Mouse (Mus musculus) stomach, postnatal 0 days (tissue): ENCODE data around the gene Nfia. TPM values are rescaled to one million over a fixed set of nuclear protein-coding genes. Genes with fewer than 3 reads are reported as not detected.

Experiments
- ATAC-seq: fragments of 200-750 bp; cut with Nextera tagmentation; 2 replicates; pipeline ENCODE4 v1.8.0; 2017; ENCODE audit not compliant: low FRiP score, low TSS enrichment
- DNase-seq: peaks from one replicate; pipeline ENCODE4 v3.0.0-alpha.2; 2016; ENCODE audit warnings: low spot score
- H3K27ac ChIP-seq: fragments of 300-500 bp; sonication (generic); replicated peaks from 2 replicates; pipeline ENCODE4 v1.5.1; 2014; ENCODE audit warnings: mild to moderate bottlenecking, control low read depth
- H3K27me3 ChIP-seq: fragments of 300-500 bp; sonication (generic); 2 replicates; pipeline ENCODE4 v1.6.1; 2014; ENCODE audit warnings: low read length; ENCODE audit not compliant: control insufficient read depth, insufficient read depth
- H3K36me3 ChIP-seq: fragments of 300-500 bp; sonication (generic); 2 replicates; pipeline ENCODE4 v1.6.1; 2014; ENCODE audit warnings: low read length, mixed read lengths; ENCODE audit not compliant: control insufficient read depth, insufficient read depth
- H3K4me1 ChIP-seq: fragments of 300-500 bp; sonication (generic); replicated peaks from 2 replicates; pipeline ENCODE4 v1.6.1; 2014; ENCODE audit warnings: antibody characterized with exemption; ENCODE audit not compliant: control insufficient read depth, insufficient read depth
- H3K4me2 ChIP-seq: fragments of 300-500 bp; sonication (generic); replicated peaks from 2 replicates; pipeline ENCODE4 v1.6.1; 2014; ENCODE audit warnings: low read depth, mild to moderate bottlenecking, control low read depth, moderate library complexity
- H3K4me3 ChIP-seq: fragments of 300-500 bp; sonication (generic); 2 replicates; pipeline ENCODE4 v1.5.1; 2014; ENCODE audit warnings: low read depth, low read length, control low read depth
- H3K9ac ChIP-seq: fragments of 300-500 bp; sonication (generic); 2 replicates; pipeline ENCODE4 v1.6.1; 2014; ENCODE audit warnings: mild to moderate bottlenecking, low read length, control low read depth, mixed read lengths
- H3K9me3 ChIP-seq: fragments of 300-500 bp; sonication (generic); 2 replicates; pipeline ENCODE4 v1.6.1; 2016; ENCODE audit warnings: low read length; ENCODE audit not compliant: control insufficient read depth
- CTCF ChIP-seq: IDR thresholded peaks from 2 replicates; pipeline ENCODE4 v1.5.1; 2016; ENCODE audit warnings: antibody characterized with exemption, low read depth, mild to moderate bottlenecking, moderate library complexity
- EP300 ChIP-seq: optimal IDR thresholded peaks from 2 replicates; pipeline ENCODE3; 2016; ENCODE audit warnings: antibody characterized with exemption
- WGBS: fragments of 180-500 bp; shearing (Covaris S2); extraction: QIAGEN DNeasy Blood & Tissue Kit; methylation state at CpG from one replicate; pipeline ENCODE4 v1.1.7; 2014; 5-methylcytosine and 5-hydroxymethylcytosine counted together
- polyA plus RNA-seq: library from polyadenylated mRNA; unstranded; fragments of >200 nt; fragmentation: Nextera tagmentation; extraction: Ambion mirVana; gene quantifications from 2 replicates; pipeline ENCODE4 v1.2.1, GENCODE M21; 2015

Gene Nfia
- polyA plus RNA-seq, 1 experiment from 2014 or later: 26.0 TPM

DNA sequence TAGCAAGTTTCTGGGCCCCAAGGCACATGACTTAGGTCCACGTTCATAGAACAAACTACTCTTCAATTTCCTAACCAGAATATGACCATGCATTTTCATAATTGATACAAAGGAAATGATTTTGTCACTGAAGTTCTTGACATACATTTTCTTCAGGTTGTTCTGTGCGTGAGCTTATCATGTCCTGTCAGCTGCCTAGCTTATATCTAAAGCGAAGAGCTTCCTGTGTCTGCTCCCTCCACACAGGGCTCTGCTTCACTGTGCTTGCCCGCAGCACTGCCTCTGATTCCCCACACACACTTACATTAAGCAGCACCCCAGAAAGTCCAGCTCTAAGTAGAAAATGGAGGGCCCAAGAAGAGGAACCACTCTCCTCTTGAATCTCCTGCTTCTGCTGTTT is 310.0 kb downstream of the Nfia start:
- no peaks in the 10 kb centered on the region for H3K27me3 ChIP-seq
- no peak overlapping the region for H3K4me2 ChIP-seq
- H3K9me3 ChIP-seq: no peaks in the 10 kb centered on the region
- no peak for TF ChIP-seq EP300
- H3K9ac ChIP-seq: no peak overlapping the region
- 84% methylated on average over 4 of the region's 4 CpGs for WGBS
- DNase-seq (no peak), ATAC-seq (no peak)
- no peaks in the 10 kb centered on the region; the same call in 1 of the 2 replicates for H3K36me3 ChIP-seq
- no peaks in the 10 kb centered on the region for H3K4me1 ChIP-seq
- H3K27ac ChIP-seq: no peak overlapping the region
- H3K4me3 ChIP-seq: no peak overlapping the region

DNA sequence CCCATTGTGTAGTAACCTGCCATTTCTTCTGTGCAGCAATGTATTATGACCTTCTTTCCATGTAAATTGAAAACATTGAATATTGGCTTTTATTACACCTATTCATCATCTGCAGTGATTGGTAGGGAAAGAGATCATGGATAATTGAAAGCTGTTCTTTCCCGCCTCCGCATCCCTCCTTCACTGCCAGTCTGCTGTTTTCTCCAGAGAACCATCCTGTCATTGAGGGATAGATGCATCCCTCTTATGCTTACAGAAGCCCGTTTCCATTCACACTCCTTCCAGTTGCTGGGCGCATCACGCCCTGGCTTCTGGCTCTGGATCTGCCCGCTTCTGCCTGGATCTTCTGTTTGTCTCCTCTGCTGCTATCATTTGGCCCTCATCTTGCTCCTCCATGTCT is 312.5 kb downstream of the Nfia start:
- Histone ChIP-seq H3K27me3 (no peaks in the 10 kb centered on the region), H3K4me2 (no peak overlapping the region), H3K27ac (no peak overlapping the region), H3K9ac (no peak overlapping the region), H3K9me3 (no peaks in the 10 kb centered on the region), H3K36me3 (no peaks in the 10 kb centered on the region), H3K4me1 (no peaks in the 10 kb centered on the region), H3K4me3 (no peak overlapping the region)
- ATAC-seq (no peak), DNase-seq (no peak)
- WGBS: 89% methylated on average over 6 of the region's 6 CpGs
- TF ChIP-seq CTCF (no peak), EP300 (no peak)

DNA sequence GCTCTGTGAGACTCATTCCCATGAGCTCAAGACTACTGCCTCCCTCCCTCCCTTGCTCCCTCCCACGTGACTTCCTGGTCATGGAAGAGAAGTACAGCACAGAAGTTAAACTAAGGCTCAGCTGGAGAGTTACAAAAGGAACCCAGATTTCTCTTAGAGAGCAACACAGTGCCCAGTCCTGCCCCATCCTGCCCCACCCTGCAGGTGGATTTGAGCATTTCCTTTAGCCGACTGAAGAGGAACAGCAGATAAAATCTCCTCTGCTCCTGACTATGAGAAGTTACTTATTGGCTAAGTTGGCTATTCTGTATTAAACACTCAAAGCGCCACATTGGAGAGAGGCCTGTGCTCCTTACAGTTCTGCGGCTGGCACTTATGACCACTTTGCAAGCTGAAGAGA is 314.4 kb downstream of the Nfia start:
- Histone ChIP-seq H3K9ac (no peak overlapping the region), H3K4me3 (no peak overlapping the region), H3K27ac (no peak overlapping the region), H3K4me1 (no peaks in the 10 kb centered on the region), H3K27me3 (no peaks in the 10 kb centered on the region), H3K4me2 (no peak overlapping the region), H3K9me3 (no peaks in the 10 kb centered on the region), H3K36me3 (no peaks in the 10 kb centered on the region)
- 58% methylated on average over 4 of the region's 4 CpGs for WGBS
- ATAC-seq: no peak
- TF ChIP-seq CTCF (no peak), EP300 (no peak)
- no peak for DNase-seq

DNA sequence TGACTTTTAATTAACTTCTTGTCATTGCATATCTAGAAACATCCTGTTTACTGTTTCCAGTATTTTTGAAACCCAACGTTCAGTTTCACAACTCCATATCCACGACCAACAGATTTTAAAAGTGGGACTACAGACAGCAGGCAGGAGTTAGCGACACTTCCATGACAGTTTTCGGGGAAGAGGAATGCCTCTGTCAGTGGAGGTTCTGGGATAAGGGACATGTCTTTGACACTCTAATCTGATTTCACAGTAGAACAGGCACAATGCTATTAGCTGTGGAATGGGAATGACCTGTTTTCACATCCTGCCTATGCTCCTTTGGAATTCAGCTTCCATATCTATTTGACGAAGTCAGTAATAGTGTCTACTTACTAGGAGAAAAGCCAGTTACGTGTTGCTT is 317.5 kb downstream of the Nfia start:
- H3K4me1 ChIP-seq: no peaks in the 10 kb centered on the region
- no peak for TF ChIP-seq EP300
- no peak for TF ChIP-seq CTCF
- WGBS: 70% methylated on average over 6 of the region's 6 CpGs
- H3K4me2 ChIP-seq: no peak overlapping the region
- no peak overlapping the region for H3K4me3 ChIP-seq
- H3K27ac ChIP-seq: no peak overlapping the region
- H3K9me3 ChIP-seq: no peaks in the 10 kb centered on the region
- H3K9ac ChIP-seq: no peak overlapping the region
- ATAC-seq (no peak), DNase-seq (no peak)
- no peaks in the 10 kb centered on the region for H3K27me3 ChIP-seq
- no peaks in the 10 kb centered on the region for H3K36me3 ChIP-seq

DNA sequence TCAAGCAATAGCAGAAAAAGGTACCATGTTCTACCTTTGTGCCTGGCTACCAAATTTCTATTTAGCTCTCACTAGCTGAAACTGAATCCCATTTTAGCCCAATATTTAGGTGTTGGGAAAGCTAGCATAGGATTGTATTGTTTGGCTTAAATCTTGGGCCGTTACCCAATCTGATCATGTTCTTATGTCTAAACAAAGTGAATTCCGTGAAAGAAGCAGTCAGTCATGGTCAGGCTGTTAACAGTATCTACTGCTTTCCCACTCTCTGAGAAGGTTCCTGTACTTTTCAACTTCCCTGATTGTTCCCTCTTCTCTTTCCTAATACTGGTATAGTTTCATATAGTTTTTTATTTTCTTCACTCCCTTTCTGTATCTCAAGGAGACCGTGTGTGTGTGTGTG is 318.1 kb downstream of the Nfia start:
- H3K9me3 ChIP-seq: no peaks in the 10 kb centered on the region
- 58% methylated on average over 3 of the region's 3 CpGs for WGBS
- no peaks in the 10 kb centered on the region for H3K27me3 ChIP-seq

DNA sequence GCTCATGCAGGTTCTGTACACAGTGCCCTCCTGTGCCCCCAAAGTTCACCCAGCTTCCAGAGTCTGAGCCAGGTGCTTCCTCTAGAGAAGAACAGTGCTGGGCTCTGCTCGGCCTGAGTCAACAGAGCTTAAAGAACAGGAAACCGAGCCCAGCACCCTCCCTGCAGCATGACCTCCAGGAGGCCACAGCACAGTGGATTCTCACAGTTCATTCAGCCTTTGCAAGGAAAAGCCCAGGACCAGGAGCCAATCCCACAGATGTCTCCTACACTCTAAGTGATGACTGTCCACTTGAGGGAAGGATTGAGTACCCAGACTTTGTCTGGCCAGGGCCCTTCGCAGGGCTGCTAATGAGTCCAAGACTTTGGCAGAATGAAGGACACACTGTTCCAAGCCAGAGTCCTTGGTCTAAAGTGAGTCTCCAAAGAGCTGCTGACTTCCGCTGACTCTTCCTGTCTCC is 318.9 kb downstream of the Nfia start:
- Histone ChIP-seq H3K4me1 (no peaks in the 10 kb centered on the region), H3K36me3 (no peaks in the 10 kb centered on the region), H3K9ac (no peak overlapping the region), H3K27me3 (no peaks in the 10 kb centered on the region), H3K9me3 (no peaks in the 10 kb centered on the region), H3K4me3 (no peak overlapping the region), H3K27ac (no peak overlapping the region; the same call in 1 of the 2 replicates), H3K4me2 (no peak overlapping the region)
- WGBS: 45% methylated on average over 4 of the region's 4 CpGs
- DNase-seq (no peak), ATAC-seq (peak; percentile 56; the same call in 1 of the 2 replicates)
- TF ChIP-seq CTCF (no peak), EP300 (no peak)

More for the DNA sequence above, 318.1 kb downstream of the Nfia start:
- Histone ChIP-seq H3K4me1 (no peaks in the 10 kb centered on the region), H3K4me3 (no peak overlapping the region), H3K36me3 (no peaks in the 10 kb centered on the region), H3K27ac (no peak overlapping the region), H3K9ac (no peak overlapping the region), H3K4me2 (no peak overlapping the region)
- DNase-seq (no peak), ATAC-seq (no peak)
- TF ChIP-seq EP300 (no peak), CTCF (no peak)
